Mouse (Mus musculus) midbrain, embryonic 13.5 days (tissue): ENCODE results near the gene Gpatch8. TPM values are rescaled to one million over a fixed set of nuclear protein-coding genes. Genes with fewer than 3 reads are reported as not detected.

ENCODE experiments used
- ATAC-seq: fragments of 200-750 bp; cut with Nextera tagmentation; 2 replicates; pipeline ENCODE4 v1.8.0; 2017; ENCODE audit warnings: mild to moderate bottlenecking, moderate TSS enrichment, moderate library complexity
- H3K27ac ChIP-seq: fragments of 300-500 bp; sonication (generic); 2 replicates; pipeline ENCODE4 v1.5.1; 2015; ENCODE audit warnings: inconsistent platforms, mild to moderate bottlenecking, moderate library complexity
- H3K27me3 ChIP-seq: fragments of 300-500 bp; sonication (generic); 2 replicates; pipeline ENCODE4 v1.6.1; 2015; ENCODE audit warnings: mild to moderate bottlenecking, inconsistent platforms
- H3K36me3 ChIP-seq: fragments of 300-500 bp; sonication (generic); 2 replicates; pipeline ENCODE4 v1.6.1; 2015; ENCODE audit warnings: mild to moderate bottlenecking, inconsistent platforms
- H3K4me1 ChIP-seq: fragments of 300-500 bp; sonication (generic); replicated peaks from 2 replicates; pipeline ENCODE4 v1.6.1; 2015; ENCODE audit warnings: inconsistent platforms
- H3K4me2 ChIP-seq: fragments of 300-500 bp; sonication (generic); replicated peaks from 2 replicates; pipeline ENCODE4 v1.6.1; 2015; ENCODE audit warnings: moderate library complexity, mild to moderate bottlenecking, inconsistent platforms
- H3K4me3 ChIP-seq: fragments of 300-500 bp; sonication (generic); replicated peaks from 2 replicates; pipeline ENCODE4 v1.5.1; 2015; ENCODE audit warnings: mild to moderate bottlenecking, inconsistent platforms
- H3K9ac ChIP-seq: fragments of 300-500 bp; sonication (generic); replicated peaks from 2 replicates; pipeline ENCODE4 v1.6.1; 2015; ENCODE audit warnings: mild to moderate bottlenecking, inconsistent platforms
- H3K9me3 ChIP-seq: fragments of 300-500 bp; sonication (generic); 2 replicates; pipeline ENCODE4 v1.6.1; 2016; ENCODE audit warnings: mild to moderate bottlenecking, inconsistent platforms
- WGBS: fragments of 180-500 bp; shearing (Covaris S2); methylation state at CpG from one replicate; pipeline ENCODE4 v1.1.7; 2015; 5-methylcytosine and 5-hydroxymethylcytosine counted together
- polyA plus RNA-seq: library from polyadenylated mRNA; unstranded; fragments of >200 nt; fragmentation: Nextera tagmentation; extraction: Ambion mirVana; gene quantifications from 2 replicates; pipeline ENCODE4 v1.2.1, GENCODE M21; 2015

The Gpatch8 gene
- polyA plus RNA-seq, 1 experiment from 2014 or later = 84.5 TPM

DNA sequence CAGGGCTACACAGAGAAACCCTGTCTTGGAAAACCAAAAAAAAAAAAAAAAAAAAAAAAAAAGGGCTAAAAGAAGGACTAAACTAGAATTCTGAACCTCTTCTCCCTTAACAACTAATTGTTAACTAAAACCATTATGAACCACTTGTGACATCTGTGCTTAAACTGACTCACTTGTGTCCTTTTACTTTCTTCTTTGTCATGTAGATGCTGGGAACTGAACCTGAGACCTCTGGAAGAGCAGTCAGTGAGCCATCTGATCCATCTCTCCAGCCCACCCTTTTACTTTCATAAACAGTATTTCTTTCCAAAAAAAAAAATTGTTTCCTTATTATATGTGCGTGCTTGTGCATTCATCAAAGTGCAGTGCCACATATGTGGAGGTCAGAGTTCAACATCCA is 16.5 kb downstream of the Gpatch8 start:
- H3K9me3 ChIP-seq = no peaks in the 10 kb centered on the region
- no peak overlapping the region for H3K4me2 ChIP-seq
- no peak overlapping the region for H3K27ac ChIP-seq
- no peak overlapping the region for H3K9ac ChIP-seq
- H3K36me3 ChIP-seq = peaks cover 13% of the 10 kb centered on the region
- WGBS = 80% methylated on average over 1 of the region's 1 CpGs
- H3K4me1 ChIP-seq = no peaks in the 10 kb centered on the region
- no peak overlapping the region for H3K4me3 ChIP-seq
- H3K27me3 ChIP-seq = no peaks in the 10 kb centered on the region
- ATAC-seq = no peak

GRCm38 (mm10) chr11:102536210-102536609 is 20.0 kb downstream of the Gpatch8 start:
- Histone ChIP-seq H3K27ac (no peak overlapping the region), H3K36me3 (peaks cover 13% of the 10 kb centered on the region), H3K9ac (no peak overlapping the region), H3K4me1 (no peaks in the 10 kb centered on the region), H3K9me3 (no peaks in the 10 kb centered on the region), H3K4me3 (no peak overlapping the region), H3K27me3 (no peaks in the 10 kb centered on the region), H3K4me2 (no peak overlapping the region)
- WGBS = 54% methylated on average over 3 of the region's 3 CpGs
- no peak for ATAC-seq

DNA sequence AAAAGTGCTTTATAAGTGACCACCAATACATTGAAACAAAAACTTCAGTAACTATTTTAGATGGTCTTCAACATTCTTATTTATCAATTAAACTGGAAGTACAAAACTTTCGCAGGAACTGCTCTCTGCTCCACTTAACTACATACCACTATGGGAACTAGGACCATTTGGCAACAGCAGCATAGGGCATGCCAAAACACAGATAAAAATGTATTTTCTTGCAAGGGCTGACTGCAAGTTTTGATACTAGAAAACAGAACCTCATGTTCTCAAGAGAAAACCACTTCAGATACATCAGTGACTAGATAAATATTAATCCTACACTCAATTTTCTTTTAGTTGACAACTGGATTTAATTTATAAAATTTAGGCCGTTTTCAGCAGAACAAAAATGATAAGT is 22.1 kb downstream of the Gpatch8 start:
- WGBS = 93% methylated on average over 2 of the region's 2 CpGs
- Histone ChIP-seq H3K4me2 (no peak overlapping the region), H3K4me1 (peaks cover under 1% of the 10 kb centered on the region; the same call in 1 of the 2 replicates), H3K9me3 (no peaks in the 10 kb centered on the region), H3K4me3 (no peak overlapping the region), H3K9ac (no peak overlapping the region), H3K27me3 (no peaks in the 10 kb centered on the region), H3K27ac (no peak overlapping the region), H3K36me3 (peaks cover 12% of the 10 kb centered on the region)
- no peak for ATAC-seq

DNA sequence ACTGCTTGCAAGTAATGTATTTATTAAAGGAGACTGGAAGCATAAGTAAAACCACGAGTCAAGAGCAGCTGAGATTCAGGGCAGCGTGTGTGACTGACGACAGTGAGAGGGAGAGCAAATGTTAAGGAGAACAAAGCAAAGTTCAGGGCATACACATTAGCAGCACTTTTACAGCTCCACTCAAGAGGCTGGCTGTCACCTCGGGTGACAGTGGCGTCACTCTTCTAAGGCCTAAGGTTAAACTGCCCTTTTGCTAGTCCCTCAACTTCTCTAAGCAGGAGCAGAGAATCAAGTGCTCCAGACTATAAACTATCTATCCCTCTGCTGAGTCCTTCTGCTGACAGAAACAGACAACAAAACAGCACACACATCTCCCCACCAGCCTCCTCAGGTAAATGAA is 24.8 kb downstream of the Gpatch8 start:
- Histone ChIP-seq H3K27me3 (no peaks in the 10 kb centered on the region), H3K9ac (no peak overlapping the region), H3K4me2 (no peak overlapping the region), H3K27ac (peak overlapping the region; percentile 14; the same call in 1 of the 2 replicates), H3K4me3 (no peak overlapping the region), H3K4me1 (peaks cover 5% of the 10 kb centered on the region), H3K9me3 (no peaks in the 10 kb centered on the region), H3K36me3 (peaks cover 5% of the 10 kb centered on the region; the same call in 1 of the 2 replicates)
- WGBS = 57% methylated on average over 5 of the region's 5 CpGs
- no peak for ATAC-seq

GRCm38 (mm10) chr11:102514793-102515424 is 41.3 kb downstream of the Gpatch8 start:
- H3K36me3 ChIP-seq = peaks cover 20% of the 10 kb centered on the region
- H3K9me3 ChIP-seq = no peaks in the 10 kb centered on the region
- 100% methylated on average over 1 of the region's 1 CpGs for WGBS
- H3K4me1 ChIP-seq = no peaks in the 10 kb centered on the region
- H3K4me3 ChIP-seq = no peak overlapping the region
- H3K27me3 ChIP-seq = no peaks in the 10 kb centered on the region
- no peak for ATAC-seq
- H3K4me2 ChIP-seq = no peak overlapping the region
- no peak overlapping the region for H3K9ac ChIP-seq
- no peak overlapping the region for H3K27ac ChIP-seq

- H3K9ac ChIP-seq = no peak overlapping the region
- no peak overlapping the region for H3K4me2 ChIP-seq
- no peak overlapping the region for H3K4me3 ChIP-seq
- 71% methylated on average over 6 of the region's 6 CpGs for WGBS
- no peaks in the 10 kb centered on the region for H3K9me3 ChIP-seq
- no peaks in the 10 kb centered on the region for H3K27me3 ChIP-seq
- H3K4me1 ChIP-seq = no peaks in the 10 kb centered on the region
- peaks cover 25% of the 10 kb centered on the region for H3K36me3 ChIP-seq
- ATAC-seq = no peak
- no peak overlapping the region for H3K27ac ChIP-seq
Measured at GRCm38 (mm10) chr11:102510226-102510625, 46.0 kb downstream of the Gpatch8 start.

DNA sequence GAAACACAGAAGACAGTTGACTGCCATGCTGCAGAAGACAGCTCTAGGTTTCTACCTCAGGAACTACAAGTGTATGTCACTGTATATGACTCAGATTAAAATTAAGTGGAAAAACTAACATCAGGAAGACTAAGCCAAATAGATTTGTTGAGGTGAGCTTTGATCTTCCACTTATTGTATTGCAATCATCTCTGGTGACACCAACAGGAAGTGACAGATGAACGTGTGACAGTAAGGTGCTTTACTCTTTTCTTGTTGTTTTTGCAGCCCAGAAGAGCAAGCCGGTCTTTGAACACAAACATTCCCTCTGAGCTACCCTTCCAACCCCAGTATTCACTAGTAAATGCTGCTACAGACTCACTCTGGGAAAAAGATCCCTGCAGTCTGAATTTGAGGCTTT is 59.5 kb downstream of the Gpatch8 start:
- Histone ChIP-seq H3K27me3 (no peaks in the 10 kb centered on the region), H3K27ac (no peak overlapping the region), H3K9ac (no peak overlapping the region), H3K4me3 (no peak overlapping the region), H3K4me1 (no peaks in the 10 kb centered on the region), H3K36me3 (peaks cover 64% of the 10 kb centered on the region), H3K4me2 (no peak overlapping the region), H3K9me3 (no peaks in the 10 kb centered on the region)
- 89% methylated on average over 2 of the region's 2 CpGs for WGBS
- no peak for ATAC-seq

GRCm38 (mm10) chr11:102496206-102496605 is 60.0 kb downstream of the Gpatch8 start:
- H3K27ac ChIP-seq = no peak overlapping the region
- H3K4me2 ChIP-seq = no peak overlapping the region
- H3K9me3 ChIP-seq = no peaks in the 10 kb centered on the region
- ATAC-seq = no peak
- H3K4me1 ChIP-seq = no peaks in the 10 kb centered on the region
- H3K27me3 ChIP-seq = no peaks in the 10 kb centered on the region
- WGBS = 92% methylated on average over 2 of the region's 2 CpGs
- H3K4me3 ChIP-seq = no peak overlapping the region
- peaks cover 63% of the 10 kb centered on the region for H3K36me3 ChIP-seq
- H3K9ac ChIP-seq = no peak overlapping the region

- WGBS = 96% methylated on average over 5 of the region's 5 CpGs
- Histone ChIP-seq H3K4me2 (no peak overlapping the region), H3K9ac (no peak overlapping the region), H3K27me3 (no peaks in the 10 kb centered on the region), H3K4me3 (no peak overlapping the region), H3K36me3 (peaks cover 58% of the 10 kb centered on the region), H3K4me1 (no peaks in the 10 kb centered on the region), H3K9me3 (no peaks in the 10 kb centered on the region), H3K27ac (no peak overlapping the region)
- no peak for ATAC-seq
Measured at GRCm38 (mm10) chr11:102495742-102496141, 60.5 kb downstream of the Gpatch8 start.

- Histone ChIP-seq H3K36me3 (peaks cover 54% of the 10 kb centered on the region), H3K4me2 (no peak overlapping the region), H3K4me1 (no peaks in the 10 kb centered on the region), H3K9ac (no peak overlapping the region), H3K4me3 (no peak overlapping the region), H3K27ac (no peak overlapping the region), H3K9me3 (no peaks in the 10 kb centered on the region), H3K27me3 (no peaks in the 10 kb centered on the region)
- WGBS = 98% methylated on average over 6 of the region's 6 CpGs
- ATAC-seq = no peak
Measured at GRCm38 (mm10) chr11:102495114-102495513, 61.1 kb downstream of the Gpatch8 start.

GRCm38 (mm10) chr11:102494063-102494650 is 62.0 kb downstream of the Gpatch8 start:
- whole genome bisulfite sequencing = 91% methylated on average over 7 of the region's 7 CpGs

GRCm38 (mm10) chr11:102493241-102493640 is 63.0 kb downstream of the Gpatch8 start:
- no peaks in the 10 kb centered on the region for H3K27me3 ChIP-seq
- H3K4me1 ChIP-seq = no peaks in the 10 kb centered on the region
- H3K9me3 ChIP-seq = no peaks in the 10 kb centered on the region
- no peak overlapping the region for H3K4me3 ChIP-seq
- H3K36me3 ChIP-seq = peaks cover 38% of the 10 kb centered on the region
- H3K4me2 ChIP-seq = no peak overlapping the region
- H3K27ac ChIP-seq = no peak overlapping the region
- no peak overlapping the region for H3K9ac ChIP-seq
- WGBS = 89% methylated on average over 2 of the region's 2 CpGs
- no peak for ATAC-seq

More at GRCm38 (mm10) chr11:102494063-102494650, 62.0 kb downstream of the Gpatch8 start:
- H3K4me3 ChIP-seq = no peak overlapping the region
- H3K4me1 ChIP-seq = no peaks in the 10 kb centered on the region
- H3K9ac ChIP-seq = no peak overlapping the region
- H3K27me3 ChIP-seq = no peaks in the 10 kb centered on the region
- peaks cover 46% of the 10 kb centered on the region for H3K36me3 ChIP-seq
- no peak overlapping the region for H3K4me2 ChIP-seq
- no peak for ATAC-seq
- no peak overlapping the region for H3K27ac ChIP-seq
- H3K9me3 ChIP-seq = no peaks in the 10 kb centered on the region

DNA sequence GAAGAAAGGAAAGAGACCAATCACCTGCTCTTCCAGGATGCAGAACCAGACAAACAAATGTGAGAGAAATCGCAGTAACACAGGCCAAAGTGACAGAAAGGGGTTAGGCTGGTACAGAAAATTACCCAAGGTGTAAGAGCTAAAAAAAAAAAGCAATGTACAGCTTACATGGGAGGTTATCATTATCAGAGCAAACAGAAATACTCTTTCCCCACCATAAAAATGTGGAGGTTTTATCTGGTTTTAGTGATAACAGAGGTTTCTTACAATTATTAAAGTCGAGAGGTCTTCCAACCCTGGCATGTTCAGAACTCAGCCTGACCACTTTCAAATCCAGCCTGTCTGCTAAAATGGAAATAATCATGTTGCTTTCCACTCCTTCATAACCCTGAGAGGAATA is 68.3 kb downstream of the Gpatch8 start:
- 90% methylated on average over 2 of the region's 2 CpGs for WGBS
- Histone ChIP-seq H3K27ac (no peak overlapping the region), H3K9ac (no peak overlapping the region), H3K4me1 (no peaks in the 10 kb centered on the region), H3K4me2 (no peak overlapping the region), H3K36me3 (peaks cover 41% of the 10 kb centered on the region), H3K9me3 (no peaks in the 10 kb centered on the region), H3K27me3 (no peaks in the 10 kb centered on the region), H3K4me3 (no peak overlapping the region)
- ATAC-seq = no peak
